Mouse (Mus musculus): ENCODE data around the gene Slc31a1. TPM values are rescaled to one million over a fixed set of nuclear protein-coding genes. Genes with fewer than 3 reads are reported as not detected.

The Slc31a1 gene
- 10 to 100 TPM; 18.6 to 19.1 TPM for total RNA-seq (2023)

DNA sequence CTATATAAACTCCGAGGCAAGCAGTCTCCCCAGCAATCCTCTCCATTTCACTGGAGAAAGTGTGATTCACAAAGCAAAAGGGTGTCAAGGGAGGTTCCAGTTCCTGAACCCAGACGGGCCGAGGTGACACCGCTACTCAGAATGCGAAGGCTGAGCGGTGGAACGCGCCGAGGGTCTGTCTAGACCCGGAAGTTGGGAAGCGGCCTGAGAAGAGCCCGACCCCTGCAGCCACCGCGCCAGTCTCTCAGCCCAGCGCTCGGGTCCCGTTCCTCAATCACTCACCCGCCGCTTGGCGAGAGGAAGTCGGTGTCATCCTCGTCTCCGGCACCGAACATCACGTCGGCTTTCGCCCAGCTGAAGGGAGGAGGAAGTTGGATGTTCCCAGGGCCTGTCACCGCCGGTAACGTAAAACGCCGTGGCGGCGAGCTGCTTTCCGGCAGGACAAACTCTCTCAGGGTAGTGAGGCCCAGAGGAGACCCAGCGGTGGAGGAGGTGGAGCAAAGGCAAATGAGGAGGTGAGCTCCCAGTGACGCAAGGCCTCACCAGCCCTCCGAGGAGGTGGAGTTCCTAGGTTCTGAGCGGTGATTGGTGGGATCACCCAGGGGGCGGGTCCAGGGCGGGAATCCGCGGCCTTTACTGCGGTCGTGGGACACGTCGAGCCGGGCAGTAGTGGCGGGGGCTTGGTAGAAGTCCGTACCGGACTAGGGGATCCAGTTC is at the start of gene Slc31a1, which contains the start of gene Fkbp15:
Slc31a1 (plus strand) TSS at position 640 of the 717 bp plus-strand sequence.
Fkbp15 (minus strand) TSS at position 461 of the 717 bp plus-strand sequence.

DNA sequence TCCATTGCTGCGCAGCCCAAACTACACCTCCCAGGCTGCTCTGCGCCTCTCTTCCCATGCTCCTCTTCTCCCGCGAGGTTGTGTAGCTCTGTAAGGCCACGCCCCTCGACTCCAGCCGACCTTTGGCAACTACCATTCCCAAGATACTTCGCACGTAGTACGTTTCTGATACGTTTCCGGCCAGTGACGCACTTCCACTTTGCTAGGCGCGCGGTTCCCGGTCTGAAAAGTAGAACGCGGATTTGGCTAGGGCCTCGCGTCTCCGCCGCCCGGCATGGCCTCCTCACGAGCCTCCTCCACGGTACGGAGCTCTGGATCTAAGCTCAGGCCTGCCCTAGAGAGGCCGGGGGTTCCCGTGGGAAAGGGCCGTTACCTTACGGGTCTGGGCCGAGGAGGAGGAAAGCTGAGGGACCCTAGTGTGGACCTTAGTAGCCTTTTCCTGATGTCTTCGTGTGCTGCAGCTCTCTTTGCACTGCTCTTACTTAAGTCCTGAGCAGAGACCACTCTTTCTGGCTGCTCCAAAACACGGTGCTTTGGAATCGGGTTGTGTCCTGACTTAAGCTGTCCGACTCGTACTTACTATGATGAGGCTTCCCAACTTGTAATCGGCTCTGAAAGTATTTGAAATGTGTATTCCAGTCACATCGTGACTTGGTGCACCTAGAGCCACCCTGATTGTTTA is 48.2 kb downstream of the Slc31a1 start, which contains the start of the genes Cdc26 and Prpf4:
Cdc26 (minus strand) TSS at position 42 of the 682 bp plus-strand sequence.
Prpf4 (plus strand) TSS at position 197 of the 682 bp plus-strand sequence.

DNA sequence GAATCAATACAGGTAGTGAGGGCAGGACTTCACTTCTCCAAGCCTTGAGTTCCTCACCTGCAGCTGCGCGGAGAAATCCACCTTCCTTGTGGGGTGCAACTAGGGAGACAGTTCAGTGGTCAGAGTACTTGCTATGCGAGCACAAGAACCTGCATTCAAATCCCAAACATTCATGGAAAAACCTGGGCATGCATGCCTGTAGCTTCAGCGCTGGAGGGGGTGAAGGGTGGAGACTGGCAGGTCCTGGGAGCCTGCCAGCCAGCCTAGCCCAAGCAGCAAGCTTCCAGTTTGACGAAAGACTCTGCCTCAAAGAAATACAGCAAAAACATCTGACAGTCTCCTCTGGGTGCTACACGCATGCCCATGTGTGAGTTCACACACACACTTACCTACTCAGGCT is 74.6 kb downstream of the Slc31a1 start, which contains the start of gene Rnf183:
Rnf183 (minus strand) TSS at position 172 of the 400 bp plus-strand sequence.

Other genes with a start within 250 kb of the Slc31a1 start
- gene Mup21, start 209.9 kb upstream of the Slc31a1 start, total RNA-seq (2023): not detected
- under 1 TPM; 0.27 to 0.47 TPM for gene Zfp37, start 129.7 kb upstream of the Slc31a1 start, total RNA-seq (2023)
- 10 to 100 TPM; 26.6 to 30.2 TPM for gene Slc31a2, start 98.2 kb upstream of the Slc31a1 start, total RNA-seq (2023)
- gene Fkbp15, start 179 bp upstream of the Slc31a1 start, total RNA-seq (2023): 100 to 1,000 TPM; 121 to 123 TPM
- 10 to 100 TPM; 38.6 to 45.0 TPM for gene Cdc26, start 47.9 kb downstream of the Slc31a1 start, total RNA-seq (2023)
- gene Prpf4, start 48.1 kb downstream of the Slc31a1 start, total RNA-seq (2023): 10 to 100 TPM in 1 of 2 experiments, 1 to 10 TPM in 1; 9.7 to 11.4 TPM
- not detected for gene Rnf183, start 74.5 kb downstream of the Slc31a1 start, total RNA-seq (2023)
- gene Wdr31, start 110.2 kb downstream of the Slc31a1 start, total RNA-seq (2023): not detected
- not detected for gene Bspry, start 119.3 kb downstream of the Slc31a1 start, total RNA-seq (2023)
- under 1 TPM in 1 of 2 experiments, not detected in 1; 0.55 TPM for gene Hdhd3, start 142.7 kb downstream of the Slc31a1 start, total RNA-seq (2023)
- gene Alad, start 159.2 kb downstream of the Slc31a1 start, total RNA-seq (2023): 1 to 10 TPM; 5.2 to 5.7 TPM
- gene Pole3, start 164.3 kb downstream of the Slc31a1 start, total RNA-seq (2023): 10 to 100 TPM; 13.4 to 14.9 TPM
- not detected for gene 4933430I17Rik, start 164.6 kb downstream of the Slc31a1 start, total RNA-seq (2023)
- 100 to 1,000 TPM; 116 to 122 TPM for gene Rgs3, start 199.1 kb downstream of the Slc31a1 start, total RNA-seq (2023)

Measured in monocyte, adult 59 days (primary cell).